Mouse (Mus musculus) fibroblast of lung, adult 2 months (primary cell): ENCODE results near the gene Fam20b.

Experiments used
- DNase-seq: peaks from one replicate; pipeline ENCODE4 v3.0.0-alpha.2; 2011; ENCODE audit warnings: low read depth

Fam20b gene

GRCm38 (mm10) chr1:156630965-156631364 lies 87.9 kb downstream of the Fam20b start:
- DNase-seq = no peak

- peak; percentile 68 for DNase-seq
Measured at GRCm38 (mm10) chr1:156629984-156630383, 88.9 kb downstream of the Fam20b start.
